Mouse (Mus musculus) liver, postnatal 0 days (tissue): ENCODE results near the gene Cpeb3.

Source experiments
- CTCF ChIP-seq: sonication (generic); IDR thresholded peaks from 2 replicates; pipeline ENCODE4 v1.5.1; 2016; ENCODE audit warnings: antibody characterized with exemption, low read depth
- EP300 ChIP-seq: IDR thresholded peaks from 2 replicates; pipeline ENCODE4 v1.6.1; 2016; ENCODE audit warnings: antibody characterized with exemption, low read depth, mild to moderate bottlenecking

DNA sequence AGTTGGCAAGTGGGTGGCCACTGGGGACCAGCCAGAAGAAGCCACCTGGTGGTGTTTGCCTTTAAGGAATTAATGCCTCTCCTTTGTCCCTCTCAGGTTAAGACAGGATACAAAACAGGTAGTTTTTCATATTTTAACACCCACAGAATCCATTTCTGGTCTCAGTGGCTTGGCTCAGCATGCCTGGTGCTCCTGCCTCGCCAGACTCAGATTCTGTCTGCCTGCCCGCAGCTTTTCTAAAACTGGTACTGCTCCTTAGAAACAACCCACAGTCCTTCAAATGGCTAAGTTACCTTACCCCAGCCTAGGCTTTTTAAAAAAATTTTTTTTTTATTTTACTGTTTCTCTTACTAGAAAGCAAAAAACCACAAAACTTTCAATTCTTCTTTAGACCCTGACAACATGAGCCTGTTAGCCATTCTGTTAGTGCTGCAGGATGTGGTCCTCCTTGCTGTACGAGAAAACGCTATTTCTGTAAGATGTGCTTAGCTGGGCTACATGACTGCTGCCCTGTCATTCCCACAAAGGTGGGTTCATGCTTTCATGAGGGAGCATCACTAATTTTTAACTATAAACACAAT is 152.3 kb downstream of the Cpeb3 start:
- TF ChIP-seq EP300: no peak
- no peak for TF ChIP-seq CTCF
